Mouse (Mus musculus): ENCODE results near the gene Shpk. TPM values are rescaled to one million over a fixed set of nuclear protein-coding genes. Genes with fewer than 3 reads are reported as not detected.

The Shpk gene
- polyA plus RNA-seq, 1 experiment from 2014 or later, result 3.9 TPM

- peak; percentile 81 for DNase-seq (ENCODE audit: low spot score)
- TF ChIP-seq CTCF (IDR thresholded peaks at IDR 0.05; ENCODE audit: low read depth), result no peak
- Histone ChIP-seq H3K27ac (peak overlapping the region; percentile 70; the same call in 1 of the 2 replicates), H3K36me3 (ENCODE audit: insufficient read depth, low read length) (no peaks in the 10 kb centered on the region), H3K27me3 (ENCODE audit: insufficient read depth, low read length) (no peaks in the 10 kb centered on the region), H3K4me3 (replicated peaks; ENCODE audit: low read depth, low read length) (no peak overlapping the region), H3K4me1 (replicated peaks; ENCODE audit: insufficient read depth, low read length) (no peaks in the 10 kb centered on the region), H3K9me3 (replicated peaks; ENCODE audit: low read length) (no peaks in the 10 kb centered on the region), H3K4me2 (ENCODE audit: low read length) (no peak overlapping the region), H3K9ac (ENCODE audit: low read depth, low read length) (no peak overlapping the region)
- 11% methylated on average over 5 of the region's 5 CpGs for WGBS
- no peak for ATAC-seq (replicated peaks; ENCODE audit: low FRiP score, low read depth)
Observed at GRCm38 (mm10) chr11:73235990-73236701, 36.9 kb downstream of the Shpk start.

- H3K9ac ChIP-seq (ENCODE audit: low read depth, low read length), result no peak overlapping the region
- no peak overlapping the region for H3K4me2 ChIP-seq (ENCODE audit: low read length)
- no peak overlapping the region for H3K27ac ChIP-seq
- H3K4me3 ChIP-seq (replicated peaks; ENCODE audit: low read depth, low read length), result no peak overlapping the region
- no peaks in the 10 kb centered on the region for H3K9me3 ChIP-seq (replicated peaks; ENCODE audit: low read length)
- WGBS, result 64% methylated on average over 3 of the region's 3 CpGs
- DNase-seq (ENCODE audit: low spot score), result peak; percentile 6
- H3K4me1 ChIP-seq (replicated peaks; ENCODE audit: insufficient read depth, low read length), result no peaks in the 10 kb centered on the region
- H3K27me3 ChIP-seq (ENCODE audit: insufficient read depth, low read length), result no peaks in the 10 kb centered on the region
- no peak for ATAC-seq (replicated peaks; ENCODE audit: low FRiP score, low read depth)
- H3K36me3 ChIP-seq (ENCODE audit: insufficient read depth, low read length), result no peaks in the 10 kb centered on the region
- TF ChIP-seq CTCF (IDR thresholded peaks at IDR 0.05; ENCODE audit: low read depth), result no peak
Observed at GRCm38 (mm10) chr11:73236731-73237130, 37.5 kb downstream of the Shpk start.

- ATAC-seq (replicated peaks; ENCODE audit: low FRiP score, low read depth) (no peak), DNase-seq (ENCODE audit: low spot score) (no peak)
- TF ChIP-seq CTCF (IDR thresholded peaks at IDR 0.05; ENCODE audit: low read depth), result no peak
- no peaks in the 10 kb centered on the region for H3K27me3 ChIP-seq (ENCODE audit: insufficient read depth, low read length)
- no peaks in the 10 kb centered on the region for H3K36me3 ChIP-seq (ENCODE audit: insufficient read depth, low read length)
- H3K4me1 ChIP-seq (replicated peaks; ENCODE audit: insufficient read depth, low read length), result no peaks in the 10 kb centered on the region
- H3K4me3 ChIP-seq (replicated peaks; ENCODE audit: low read depth, low read length), result no peak overlapping the region
- H3K9ac ChIP-seq (ENCODE audit: low read depth, low read length), result no peak overlapping the region
- 56% methylated on average over 6 of the region's 6 CpGs for WGBS
- no peak overlapping the region for H3K4me2 ChIP-seq (ENCODE audit: low read length)
- no peaks in the 10 kb centered on the region for H3K9me3 ChIP-seq (replicated peaks; ENCODE audit: low read length)
- no peak overlapping the region for H3K27ac ChIP-seq
Observed at GRCm38 (mm10) chr11:73242199-73242598, 42.9 kb downstream of the Shpk start.

GRCm38 (mm10) chr11:73242777-73243176, 43.5 kb downstream of the Shpk start:
- no peak for TF ChIP-seq CTCF (IDR thresholded peaks at IDR 0.05; ENCODE audit: low read depth)
- 78% methylated on average over 4 of the region's 4 CpGs for WGBS
- no peak overlapping the region for H3K9ac ChIP-seq (ENCODE audit: low read depth, low read length)
- H3K9me3 ChIP-seq (replicated peaks; ENCODE audit: low read length), result no peaks in the 10 kb centered on the region
- no peak overlapping the region for H3K27ac ChIP-seq
- DNase-seq (ENCODE audit: low spot score) (no peak), ATAC-seq (replicated peaks; ENCODE audit: low FRiP score, low read depth) (no peak)
- H3K27me3 ChIP-seq (ENCODE audit: insufficient read depth, low read length), result no peaks in the 10 kb centered on the region
- H3K4me3 ChIP-seq (replicated peaks; ENCODE audit: low read depth, low read length), result no peak overlapping the region
- H3K4me1 ChIP-seq (replicated peaks; ENCODE audit: insufficient read depth, low read length), result no peaks in the 10 kb centered on the region
- no peak overlapping the region for H3K4me2 ChIP-seq (ENCODE audit: low read length)
- H3K36me3 ChIP-seq (ENCODE audit: insufficient read depth, low read length), result no peaks in the 10 kb centered on the region

- no peak for DNase-seq (ENCODE audit: low spot score)
- Histone ChIP-seq H3K27me3 (ENCODE audit: insufficient read depth, low read length) (no peaks in the 10 kb centered on the region), H3K9ac (ENCODE audit: low read depth, low read length) (no peak overlapping the region), H3K36me3 (ENCODE audit: insufficient read depth, low read length) (no peaks in the 10 kb centered on the region), H3K9me3 (replicated peaks; ENCODE audit: low read length) (no peaks in the 10 kb centered on the region), H3K4me2 (ENCODE audit: low read length) (no peak overlapping the region), H3K4me1 (replicated peaks; ENCODE audit: insufficient read depth, low read length) (no peaks in the 10 kb centered on the region), H3K4me3 (replicated peaks; ENCODE audit: low read depth, low read length) (no peak overlapping the region), H3K27ac (no peak overlapping the region)
- WGBS, result 58% methylated on average over 4 of the region's 4 CpGs
- TF ChIP-seq CTCF (IDR thresholded peaks at IDR 0.05; ENCODE audit: low read depth), result no peak
- no peak for ATAC-seq (replicated peaks; ENCODE audit: low FRiP score, low read depth)
Observed at GRCm38 (mm10) chr11:73257362-73257945, 58.2 kb downstream of the Shpk start.

- H3K27ac ChIP-seq, result no peak overlapping the region
- no peak overlapping the region for H3K4me2 ChIP-seq (ENCODE audit: low read length)
- DNase-seq (ENCODE audit: low spot score) (no peak), ATAC-seq (replicated peaks; ENCODE audit: low FRiP score, low read depth) (no peak)
- no peaks in the 10 kb centered on the region for H3K36me3 ChIP-seq (ENCODE audit: insufficient read depth, low read length)
- no peaks in the 10 kb centered on the region for H3K9me3 ChIP-seq (replicated peaks; ENCODE audit: low read length)
- no peak overlapping the region for H3K9ac ChIP-seq (ENCODE audit: low read depth, low read length)
- H3K4me1 ChIP-seq (replicated peaks; ENCODE audit: insufficient read depth, low read length), result no peaks in the 10 kb centered on the region
- no peak overlapping the region for H3K4me3 ChIP-seq (replicated peaks; ENCODE audit: low read depth, low read length)
- TF ChIP-seq CTCF (IDR thresholded peaks at IDR 0.05; ENCODE audit: low read depth), result no peak
- H3K27me3 ChIP-seq (ENCODE audit: insufficient read depth, low read length), result no peaks in the 10 kb centered on the region
Observed at GRCm38 (mm10) chr11:73258664-73259063, 59.4 kb downstream of the Shpk start.
